Mouse (Mus musculus) left cerebral cortex, adult 6 months (tissue): ENCODE results near the gene Snx13. TPM values are rescaled to one million over a fixed set of nuclear protein-coding genes. Genes with fewer than 3 reads are reported as not detected.

ENCODE experiments used
- long read RNA-seq, 2 experiments: library from polyadenylated mRNA; unstranded; transcript quantifications; one replicate each; pipeline ENCODE4 v2.0.0; 2019 to 2020
- polyA plus RNA-seq: library from polyadenylated mRNA; unstranded; fragments of <200 nt; fragmentation: Nextera tagmentation; gene quantifications from 2 replicates; pipeline ENCODE4 v1.2.3, GENCODE M21; 2021

Snx13 gene
- polyA plus RNA-seq: 31.3 and 37.5 TPM in 2 replicates
- long read RNA-seq, experiment 1, full-length matches to known transcripts: 85 of 178 reads
- long read RNA-seq, experiment 1, partial matches to known transcripts: 43 of 178 reads
- long read RNA-seq, experiment 1, other reads (novel, unspliced or antisense): 50 of 178 reads
- long read RNA-seq, experiment 2, full-length matches to known transcripts: 7 of 40 reads
- long read RNA-seq, experiment 2, partial matches to known transcripts: 15 of 40 reads
- long read RNA-seq, experiment 2, other reads (novel, unspliced or antisense): 18 of 40 reads

DNA sequence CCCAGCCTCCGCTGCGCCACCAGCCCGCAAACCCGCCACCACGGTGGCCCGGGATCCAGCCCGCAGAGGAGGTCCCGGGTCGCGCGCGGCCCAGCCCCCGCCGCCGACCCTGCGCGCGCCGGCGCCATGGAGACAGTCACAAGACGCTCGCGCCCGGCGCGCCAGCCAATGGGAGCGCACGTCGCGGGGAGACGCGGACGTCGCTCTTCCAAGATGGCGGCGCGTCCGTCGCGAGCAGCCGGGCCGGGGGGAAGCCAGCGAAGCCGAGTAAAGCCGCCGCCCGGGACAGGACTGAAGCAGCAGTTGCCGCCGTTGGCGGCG is at the start of gene Snx13:
Gene Snx13 (plus strand): TSS at position 188 of the 321 bp plus-strand sequence.

Other genes starting within 250 kb of the Snx13 start
- gene Hdac9, start 130.1 kb upstream of the Snx13 start, polyA plus RNA-seq: 9.7 and 10.2 TPM in 2 replicates
- gene Prps1l1, start 62.4 kb upstream of the Snx13 start, polyA plus RNA-seq: not detected in 2 replicates